Mouse (Mus musculus) spleen, adult 2 months (tissue): ENCODE results near the gene Slc34a2.

Source experiments
- CTCF ChIP-seq: fragments of 200-500 bp; IDR thresholded peaks from 2 replicates; pipeline ENCODE4 v1.5.1; 2011; ENCODE audit warnings: mild to moderate bottlenecking, inconsistent platforms; ENCODE audit not compliant: insufficient read depth, insufficient read length, insufficient replicate concordance; ENCODE audit errors: extremely low read depth
- POLR2A ChIP-seq: fragments of 200-500 bp; IDR thresholded peaks from 2 replicates; pipeline ENCODE4 v1.6.1; 2011; ENCODE audit warnings: low read depth, low read length, inconsistent platforms

DNA sequence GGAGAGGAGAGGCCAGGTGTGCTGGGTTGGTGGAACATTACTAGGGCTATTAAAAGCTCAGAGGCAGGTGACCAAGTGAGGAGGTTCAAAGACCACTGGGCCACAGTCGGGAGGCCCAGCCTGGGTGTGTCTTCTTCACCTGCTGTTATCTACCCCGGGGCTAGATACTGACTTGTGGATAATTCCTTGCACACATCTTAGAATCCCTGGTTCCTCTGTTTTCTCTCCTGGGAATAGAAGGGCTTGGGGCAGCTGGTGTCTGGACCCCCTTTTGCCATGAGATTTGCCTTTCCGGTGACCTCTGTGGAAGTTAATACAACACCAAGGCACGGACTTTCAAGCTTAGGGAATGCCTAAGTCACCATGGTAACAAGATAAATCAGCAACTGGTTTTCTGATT, 72.3 kb downstream of the Slc34a2 start:
- TF ChIP-seq CTCF = no peak
- TF ChIP-seq POLR2A = no peak
